Mouse (Mus musculus) right cerebral cortex, adult 2 months (tissue): ENCODE measurements around the gene Adamts20.
A peak's percentile ranks its signal among the peaks of the same experiment; 100 is the strongest.
"Not testable (repeated sequence)": the region's sequence is repeated elsewhere in the genome, so short reads cannot be mapped to it uniquely, and the experiment has no call there.

Experiments
- DNase-seq, 2 experiments: peaks; one replicate each; pipeline ENCODE4 v3.0.0; 2021 to 2022; ENCODE audit warnings: low spot score in 2 of 2

Gene Adamts20

DNA sequence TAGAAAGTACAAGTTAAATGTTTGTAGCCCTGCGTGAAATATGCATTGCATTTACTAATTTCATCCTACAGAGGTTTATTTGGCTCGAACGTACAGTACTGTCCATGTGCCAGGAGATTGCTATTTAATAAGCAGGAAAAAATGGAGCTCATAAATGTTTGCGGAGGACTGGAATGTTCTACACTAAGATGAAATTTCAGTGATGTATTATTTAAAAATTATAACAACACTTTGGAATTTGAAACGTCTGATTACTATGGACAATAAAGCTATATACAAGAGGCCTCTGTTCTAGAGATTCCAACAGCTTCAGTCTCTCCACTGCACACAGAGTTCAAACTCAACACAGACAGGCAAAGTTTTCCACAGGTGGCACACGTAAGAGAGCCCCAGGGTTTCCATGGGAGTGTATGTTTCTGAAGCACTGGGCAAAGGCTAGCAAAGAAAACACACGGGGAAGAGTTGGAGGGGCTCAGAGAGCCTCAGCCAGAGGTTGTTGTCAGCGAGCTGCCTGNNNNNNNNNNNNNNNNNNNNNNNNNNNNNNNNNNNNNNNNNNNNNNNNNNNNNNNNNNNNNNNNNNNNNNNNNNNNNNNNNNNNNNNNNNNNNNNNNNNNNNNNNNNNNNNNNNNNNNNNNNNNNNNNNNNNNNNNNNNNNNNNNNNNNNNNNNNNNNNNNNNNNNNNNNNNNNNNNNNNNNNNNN is 20.6 kb downstream of the Adamts20 start:
- no peak for DNase-seq

DNA sequence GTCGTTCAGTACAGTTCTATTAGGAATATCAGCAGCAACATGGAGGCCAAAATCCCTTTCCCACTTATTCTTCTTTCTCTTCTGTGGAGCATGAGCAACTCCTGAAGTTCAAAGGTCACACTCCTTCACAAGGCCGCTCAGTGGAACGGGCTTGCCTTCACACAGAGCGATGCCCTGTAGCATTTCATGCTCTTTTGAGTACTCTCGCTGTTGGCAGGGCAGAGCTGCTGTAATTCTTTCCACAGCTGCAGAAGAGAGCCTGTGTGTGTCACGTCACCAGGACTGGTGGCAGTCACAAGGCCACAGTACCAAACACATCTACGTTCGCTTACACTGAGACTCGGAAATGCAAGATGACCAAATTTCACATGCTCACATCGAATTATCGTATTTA is 21.2 kb downstream of the Adamts20 start:
- DNase-seq: no peak

DNA sequence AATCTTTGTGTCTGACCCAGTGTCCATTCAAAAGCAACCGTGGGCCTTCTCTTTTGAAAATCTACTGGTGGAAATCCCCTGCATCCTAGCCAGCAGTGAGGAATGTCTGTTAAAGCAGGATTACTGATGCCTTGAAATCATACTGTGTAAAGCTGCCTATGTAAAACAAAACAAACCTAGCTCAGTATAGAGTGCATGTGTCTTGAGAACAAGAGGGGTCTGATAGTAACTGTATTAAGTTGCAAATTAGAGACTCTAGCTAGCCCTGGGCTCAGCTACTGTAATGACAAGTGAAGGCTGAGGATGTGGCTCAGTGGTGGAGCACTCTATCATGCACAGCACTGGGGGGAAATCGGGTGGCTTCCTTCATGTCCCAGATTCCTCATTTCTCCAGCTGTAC is 22.2 kb downstream of the Adamts20 start:
- DNase-seq: no peak

DNA sequence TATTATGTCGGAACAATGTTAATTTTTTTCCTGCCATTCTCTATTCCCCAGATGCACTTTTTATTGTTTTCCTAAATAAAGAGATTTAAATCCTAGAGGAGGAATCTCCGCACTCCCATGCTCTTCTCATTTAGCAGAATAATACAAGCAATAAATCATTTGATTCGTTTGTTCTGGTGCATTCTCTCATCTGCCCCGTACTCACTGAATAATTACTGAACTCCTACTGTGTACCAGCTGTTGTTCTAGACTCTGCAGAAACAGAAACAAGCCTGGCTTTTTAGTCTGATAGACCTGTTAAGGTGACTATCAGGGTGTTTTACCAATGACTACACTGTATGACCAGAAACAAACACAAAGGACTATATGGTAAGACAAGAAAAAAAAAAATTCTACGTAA is 29.7 kb downstream of the Adamts20 start:
- DNase-seq: no peak

DNA sequence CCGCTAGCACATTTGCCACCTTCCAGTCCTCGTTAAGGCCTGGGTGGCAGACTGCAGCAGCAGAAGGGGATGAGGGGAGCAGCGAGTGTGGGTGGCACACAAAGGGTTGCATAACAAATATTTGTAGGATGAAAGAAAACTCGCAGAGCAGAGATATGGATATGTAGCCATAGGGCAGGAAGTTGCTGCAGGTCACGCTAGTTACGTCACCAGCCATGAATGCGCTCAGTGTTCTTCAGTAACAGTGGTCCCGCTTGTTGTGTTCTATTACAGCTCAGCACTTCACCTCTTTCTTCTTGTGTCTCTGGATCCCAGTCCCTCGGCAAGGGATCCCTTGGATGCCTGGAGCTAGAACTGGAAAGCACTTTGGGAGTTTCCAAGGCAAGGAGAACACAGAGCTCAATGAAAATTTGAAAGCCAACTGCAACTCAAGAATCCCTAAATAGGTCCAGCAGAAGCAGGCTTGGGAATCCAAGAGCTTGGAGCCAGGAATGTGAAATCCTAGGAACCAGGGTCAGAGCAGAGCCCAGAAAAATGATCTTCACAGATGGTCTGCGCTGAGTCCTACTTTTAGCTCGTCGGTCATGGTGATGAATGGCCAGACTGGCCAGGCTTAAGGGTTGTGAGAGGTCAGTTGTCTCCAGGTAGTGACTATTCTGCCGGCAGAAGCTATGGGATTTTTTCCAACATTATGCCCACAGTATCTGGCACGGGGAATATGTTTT is 34.4 kb downstream of the Adamts20 start:
- no peak for DNase-seq

DNA sequence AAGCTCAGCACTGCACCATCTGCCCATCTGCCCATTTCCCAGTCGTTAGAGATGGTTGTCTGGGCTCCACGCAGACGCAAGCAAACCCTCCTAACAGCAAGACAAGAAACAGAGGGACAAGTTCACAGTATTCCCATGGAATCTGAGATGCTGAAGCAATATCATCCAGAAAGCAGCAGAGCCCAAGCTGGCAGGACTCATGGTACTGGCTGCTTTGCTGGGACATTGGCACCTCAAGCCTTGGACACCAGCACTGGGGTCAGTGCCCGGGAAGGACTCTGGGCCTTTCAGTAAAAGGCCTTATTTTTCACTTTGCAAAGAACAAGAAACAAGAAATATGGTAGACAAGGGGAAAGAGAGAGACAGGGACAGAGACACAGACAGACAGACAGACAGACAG is 36.5 kb downstream of the Adamts20 start:
- DNase-seq: no peak

DNA sequence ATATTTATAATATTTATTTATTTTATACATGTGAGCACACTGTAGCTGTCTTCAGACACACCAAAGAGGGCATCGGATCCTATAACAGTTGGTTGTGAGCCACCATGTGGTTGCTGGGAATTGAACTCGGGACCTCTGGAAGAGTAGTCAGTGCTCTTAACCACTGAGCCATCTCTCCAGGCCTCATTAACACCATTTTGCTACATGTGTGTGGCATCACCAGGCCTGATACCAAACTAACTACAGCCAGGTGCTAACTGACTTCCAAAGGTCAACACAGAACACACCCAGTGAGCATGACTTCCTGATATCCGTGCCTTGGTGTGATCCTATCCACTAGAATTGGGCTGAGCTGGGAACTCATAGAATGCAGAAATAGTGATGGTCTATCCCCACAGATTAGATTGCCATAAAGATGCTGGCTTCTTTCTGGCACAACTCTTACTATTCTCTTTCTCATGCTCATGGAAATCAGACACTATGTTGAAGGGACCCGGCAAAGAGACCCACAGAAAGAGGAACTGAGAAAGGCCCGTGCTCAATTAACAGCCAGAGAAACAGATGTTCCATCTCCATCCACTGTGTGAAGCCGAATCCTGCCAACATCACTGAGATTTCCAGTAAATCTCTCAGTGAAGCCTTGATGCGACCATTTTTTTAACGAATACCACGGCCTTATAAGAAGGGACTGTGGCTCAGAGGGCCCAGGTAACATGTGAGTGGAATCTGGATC is 37.6 kb downstream of the Adamts20 start:
- DNase-seq: no peak

DNA sequence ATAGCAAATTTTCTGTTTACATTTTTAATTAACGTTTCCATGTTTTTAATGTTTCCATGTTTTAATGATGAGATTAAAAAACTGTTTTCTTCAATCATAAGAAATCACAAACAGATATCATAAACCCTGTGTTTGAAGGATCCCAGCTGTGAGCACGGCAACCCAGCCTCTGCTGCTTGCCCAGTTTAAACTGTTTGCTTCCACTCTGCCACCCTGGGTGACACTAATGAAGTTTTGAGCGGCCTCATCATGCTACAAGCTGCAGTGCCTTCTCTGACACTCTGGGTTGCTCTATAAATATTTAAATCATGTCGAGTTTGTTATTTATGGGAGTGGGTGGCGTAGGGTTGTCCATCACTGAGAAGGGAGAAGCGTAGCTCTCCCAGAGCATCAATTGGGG is 44.7 kb downstream of the Adamts20 start:
- DNase-seq: no peak

DNA sequence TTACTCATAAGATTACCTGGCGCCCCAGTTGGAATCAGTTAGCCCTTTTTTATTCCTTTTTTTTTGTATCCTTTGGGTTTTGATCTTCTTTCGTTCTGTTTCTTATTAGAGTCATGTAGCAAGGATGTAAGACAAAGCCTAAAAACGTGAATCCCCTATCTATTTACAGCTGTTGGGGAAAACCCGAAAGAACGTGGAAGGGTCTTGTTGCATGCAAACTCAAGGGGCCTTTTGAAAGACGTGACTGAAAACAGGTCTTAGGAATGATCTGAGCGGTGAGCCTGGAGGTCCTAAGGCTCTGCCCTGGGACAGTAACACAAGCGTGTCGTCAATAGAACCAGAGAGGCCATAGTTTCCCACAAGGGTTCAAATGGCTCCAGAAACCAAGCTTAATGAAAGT is 46.1 kb downstream of the Adamts20 start:
- no peak for DNase-seq

DNA sequence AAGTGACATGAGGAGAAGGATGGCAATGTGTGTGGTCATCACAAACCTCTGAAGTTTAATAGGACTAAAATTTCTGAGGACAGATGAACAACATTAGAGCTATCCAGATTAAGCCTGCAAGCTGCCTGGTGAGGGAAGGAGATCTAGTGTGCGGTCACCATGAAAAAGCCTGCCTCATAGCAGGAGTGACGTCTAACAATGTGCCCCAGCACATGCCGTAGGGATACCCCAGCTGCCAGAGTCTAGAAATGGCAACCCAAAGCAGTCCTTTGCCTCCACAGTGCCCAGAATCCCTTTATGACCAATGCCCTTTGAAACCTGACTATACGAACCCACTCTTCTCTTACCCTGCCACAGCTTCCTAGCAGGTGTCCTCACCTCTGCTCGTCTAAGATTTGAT is 46.8 kb downstream of the Adamts20 start:
- no peak for DNase-seq

DNA sequence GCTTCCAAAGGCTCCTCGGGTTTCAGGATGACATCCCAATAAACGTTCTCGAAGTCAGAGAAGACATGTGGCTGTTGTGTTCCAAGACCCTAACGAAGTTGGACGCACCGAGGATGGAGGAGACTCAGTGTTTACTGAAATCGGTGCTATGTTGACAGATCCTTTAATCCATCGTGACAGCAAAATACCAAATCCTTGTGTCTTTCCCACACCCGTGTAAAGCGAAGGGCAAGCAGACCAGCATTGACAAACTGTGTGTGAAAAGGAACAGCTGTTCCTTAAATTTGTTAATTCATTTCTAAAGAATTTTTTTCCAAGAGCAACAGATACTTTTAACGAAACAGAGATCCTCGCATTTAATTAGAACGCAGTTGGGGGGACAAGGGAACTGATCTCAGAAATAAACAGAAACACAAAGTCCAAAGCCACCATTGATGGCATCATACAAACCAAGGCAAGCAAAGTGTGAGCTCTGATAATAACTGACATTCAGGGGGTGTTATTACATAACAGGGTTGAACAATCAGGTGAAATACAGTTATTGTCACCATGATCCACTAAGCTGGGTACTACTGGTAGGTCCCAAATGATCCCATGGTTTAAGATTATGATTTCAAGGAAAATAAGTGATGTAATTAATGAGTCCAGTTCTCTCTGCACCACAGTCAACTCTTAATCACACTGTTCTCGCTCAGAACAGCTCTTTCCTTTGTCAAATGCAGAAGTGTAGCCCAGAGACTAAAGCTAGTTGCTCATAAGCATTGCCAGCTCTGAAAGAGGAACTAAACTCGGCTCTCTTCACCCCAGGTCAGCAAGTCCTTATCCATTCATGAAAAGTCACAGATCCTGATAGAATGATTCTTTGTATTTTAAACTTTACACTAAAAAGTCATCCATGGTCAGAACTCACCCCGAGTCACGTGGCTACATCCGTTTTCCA is 47.7 kb downstream of the Adamts20 start:
- no peak for DNase-seq

DNA sequence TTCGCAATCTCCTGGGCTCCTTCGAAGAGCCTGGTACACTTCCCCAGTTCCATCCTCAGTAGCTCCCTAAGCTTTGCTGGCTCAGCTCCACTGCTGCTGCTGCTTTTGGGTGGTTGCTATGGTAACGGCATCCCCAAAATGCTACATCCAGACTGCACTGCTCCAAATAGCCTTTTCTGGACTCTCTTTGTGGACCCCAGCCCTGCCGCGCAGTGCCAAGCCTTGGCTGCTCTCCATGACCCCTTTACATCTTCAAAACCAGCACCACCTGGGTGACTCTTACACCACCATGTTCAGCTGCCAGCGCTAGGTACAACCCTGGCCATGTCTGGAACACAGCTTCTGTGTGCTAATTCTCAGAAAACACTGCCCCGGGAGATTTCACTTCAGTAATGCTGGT is 55.4 kb downstream of the Adamts20 start:
- DNase-seq: peak; percentile 76 to 83

DNA sequence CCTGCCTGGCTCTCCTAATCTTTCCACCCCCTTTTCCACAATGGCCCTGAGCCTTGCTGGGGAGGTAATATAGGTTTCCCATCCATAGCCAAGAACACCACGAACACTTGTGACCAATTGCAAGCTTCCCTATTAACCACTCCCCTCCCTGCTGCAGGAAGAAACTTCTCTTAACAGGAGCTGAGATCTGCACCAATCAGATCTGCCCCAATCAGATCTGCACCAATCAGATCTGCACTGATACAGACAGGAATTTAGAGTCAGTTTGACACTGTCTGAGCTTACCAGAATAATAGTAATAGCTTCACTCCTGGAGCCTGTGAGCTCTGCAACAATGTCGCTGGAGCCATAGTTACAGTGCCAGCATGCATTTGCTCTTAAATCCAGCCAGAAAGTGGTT is 58.9 kb downstream of the Adamts20 start:
- DNase-seq: no peak

DNA sequence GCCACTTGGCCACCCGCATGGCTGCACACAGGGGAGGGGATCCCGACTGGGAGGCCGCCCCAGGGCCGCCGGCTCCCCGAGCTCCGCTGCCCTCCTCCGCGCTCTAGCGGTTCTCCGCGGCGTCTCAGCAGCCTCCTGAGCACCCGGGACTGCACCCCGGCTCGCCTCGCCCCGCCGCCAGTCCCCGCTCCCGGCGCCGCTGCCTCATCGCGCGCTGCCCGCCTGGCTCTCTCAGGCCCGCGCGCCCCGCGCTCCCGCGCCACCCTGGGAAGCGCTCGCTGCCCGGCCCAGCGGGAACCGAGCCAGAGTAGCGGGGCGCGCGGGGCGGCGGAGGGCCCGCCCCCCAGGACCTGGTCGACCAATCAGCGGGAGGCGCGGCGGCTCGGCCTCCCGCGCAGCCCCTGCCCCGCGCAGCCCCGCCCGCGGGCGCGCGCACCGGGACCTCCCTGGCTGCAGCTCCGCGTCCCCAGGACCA is 61.1 kb downstream of the Adamts20 start:
- peak; percentile 84 to 88 for DNase-seq

DNA sequence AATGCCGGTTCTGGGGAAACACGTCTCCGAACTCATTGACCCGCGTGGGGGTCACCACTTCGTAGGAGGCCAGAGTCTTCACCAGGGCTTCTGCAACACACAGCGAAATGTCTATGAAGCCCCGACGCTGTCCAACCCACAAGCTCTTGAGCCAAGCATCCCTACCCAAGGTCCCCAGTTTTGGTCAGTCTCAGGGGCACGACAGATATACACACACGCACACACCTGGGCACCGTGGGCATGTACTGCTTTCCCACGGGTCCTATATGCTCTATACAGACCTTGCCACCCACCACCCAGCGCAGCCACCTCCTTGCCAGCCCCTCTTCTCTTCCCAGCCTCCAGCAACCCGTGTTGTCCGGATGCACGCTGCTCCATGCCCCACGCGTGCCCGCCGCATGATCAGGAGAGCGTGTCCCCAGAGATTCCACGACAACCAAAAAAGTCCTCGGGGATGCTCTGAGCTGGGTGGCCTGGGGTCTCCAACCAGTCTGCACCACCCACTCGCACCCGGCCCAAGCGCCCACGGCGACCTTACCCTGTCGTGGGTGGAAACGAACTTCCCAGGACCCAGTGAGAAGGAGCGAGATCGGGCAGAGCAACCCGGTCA is 61.7 kb downstream of the Adamts20 start:
- DNase-seq: peak; percentile 11 to 29

DNA sequence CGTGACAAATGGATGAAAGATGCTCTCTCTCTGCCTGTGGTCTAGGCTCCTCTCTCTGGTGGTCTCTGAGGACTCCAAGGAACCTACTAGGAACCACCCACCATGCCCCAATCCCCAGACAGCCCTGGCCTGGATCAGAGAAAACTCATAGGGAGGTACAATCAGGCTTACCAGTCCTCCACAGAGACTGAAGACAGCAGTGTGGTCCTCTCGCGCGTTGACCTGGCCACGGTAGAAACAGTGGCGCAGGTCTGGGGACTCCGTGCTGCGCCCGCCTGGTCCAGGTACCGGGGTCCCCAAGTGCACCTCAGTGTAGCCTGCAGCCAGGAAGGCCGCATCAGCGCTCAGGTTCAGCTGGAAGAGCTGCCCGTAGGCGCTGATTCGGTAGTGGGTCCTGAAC is 62.2 kb downstream of the Adamts20 start:
- no peak for DNase-seq

DNA sequence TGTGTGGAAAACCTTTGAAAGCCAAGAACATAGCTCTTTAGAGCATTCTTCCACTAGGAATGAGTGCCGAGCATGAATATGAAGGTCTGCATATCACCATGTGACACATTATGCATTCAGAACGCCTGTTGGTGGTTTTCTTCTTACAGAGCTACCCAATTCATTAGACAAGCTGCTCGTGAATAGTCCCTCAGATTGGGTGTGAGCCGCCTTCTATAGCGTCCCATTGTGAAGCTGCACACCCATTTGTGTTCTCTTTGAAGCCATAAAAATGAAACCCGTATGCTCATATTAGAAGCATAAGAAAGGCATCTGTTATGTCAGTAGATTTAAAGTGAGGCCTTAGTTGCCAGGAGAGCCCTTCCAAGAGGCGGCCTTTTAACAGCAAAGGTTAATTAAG is 72.5 kb downstream of the Adamts20 start:
- DNase-seq: no peak

DNA sequence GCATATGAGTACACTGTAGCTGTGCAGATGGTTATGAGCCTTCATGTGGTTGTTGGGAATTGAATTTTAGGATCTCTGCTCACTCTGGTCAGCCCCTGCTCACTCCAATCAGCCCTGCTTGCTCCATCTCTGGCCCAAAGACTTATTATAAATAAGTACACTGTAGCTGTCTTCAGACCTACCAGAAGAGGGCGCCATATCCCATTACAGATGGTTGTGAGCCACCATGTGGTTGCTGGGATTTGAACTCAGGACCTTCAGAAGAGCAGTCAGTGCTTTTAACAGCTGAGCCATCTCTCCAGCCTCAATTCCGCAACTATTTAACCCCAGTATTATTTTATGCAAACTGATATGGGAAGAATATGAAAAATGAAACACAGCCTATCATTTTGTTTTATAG is 75.1 kb downstream of the Adamts20 start:
- DNase-seq: not testable (repeated sequence)

DNA sequence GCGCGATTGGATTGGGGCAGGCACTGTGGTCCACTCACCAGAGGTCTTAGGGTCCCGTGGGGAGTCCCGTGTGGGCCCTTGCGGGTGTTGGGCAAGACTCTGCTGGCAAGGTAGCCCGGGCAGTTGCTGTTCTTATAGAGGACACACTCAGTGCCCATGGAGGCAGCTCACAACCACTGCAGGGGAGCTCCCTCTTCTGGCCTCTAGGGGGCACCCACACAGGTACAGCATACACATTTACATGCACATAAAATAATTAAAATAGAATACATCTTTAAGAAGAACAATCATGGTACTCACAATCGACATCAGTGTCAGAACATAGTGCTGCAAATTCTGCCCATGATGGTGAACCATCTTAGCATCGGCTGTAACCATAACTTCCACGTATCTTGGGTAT is 85.8 kb downstream of the Adamts20 start:
- peak; percentile 13 to 20 for DNase-seq

DNA sequence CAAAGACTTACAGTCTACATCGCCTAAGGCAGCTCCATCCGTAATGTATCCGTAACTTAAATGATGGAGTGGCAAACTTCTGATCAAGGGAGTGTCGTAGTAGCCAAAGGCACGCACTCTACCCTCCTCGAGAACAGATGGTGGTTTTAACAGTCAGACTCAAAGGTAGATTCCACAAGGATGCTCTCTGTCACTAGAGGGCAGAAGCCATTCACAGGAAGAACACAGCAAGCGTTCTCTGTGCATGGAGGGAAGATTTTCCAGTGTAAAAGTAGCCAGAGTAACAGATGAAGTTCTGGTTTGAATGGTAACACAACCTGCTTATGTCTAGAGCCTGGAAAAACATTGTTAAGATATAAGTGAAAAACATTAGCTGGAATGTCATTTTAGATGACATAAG is 92.7 kb downstream of the Adamts20 start:
- DNase-seq: peak in 1 of 2 experiments; percentile 8

DNA sequence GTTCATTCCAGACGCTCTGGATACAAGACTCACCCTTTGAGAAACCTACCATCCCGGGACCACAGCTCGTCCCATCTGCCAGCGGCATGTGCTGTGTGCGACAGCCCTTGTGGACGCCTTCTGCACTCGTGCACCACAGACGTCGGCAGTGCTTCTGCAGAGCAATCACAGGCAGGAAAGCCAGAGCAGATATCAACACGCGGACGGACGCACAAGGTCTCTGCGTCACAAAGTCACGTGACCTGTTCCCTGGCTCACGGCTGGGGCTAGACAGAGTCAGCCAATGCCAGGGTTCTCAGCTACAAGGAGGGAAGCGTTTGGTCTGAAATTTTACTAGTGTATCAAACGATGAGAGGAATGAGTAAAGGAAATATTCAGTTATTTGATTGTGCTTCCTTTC is 116.2 kb downstream of the Adamts20 start:
- no peak for DNase-seq
